Comparison of ENCODE assay signal across 7 mouse cellular contexts in the genomic region with DNA sequence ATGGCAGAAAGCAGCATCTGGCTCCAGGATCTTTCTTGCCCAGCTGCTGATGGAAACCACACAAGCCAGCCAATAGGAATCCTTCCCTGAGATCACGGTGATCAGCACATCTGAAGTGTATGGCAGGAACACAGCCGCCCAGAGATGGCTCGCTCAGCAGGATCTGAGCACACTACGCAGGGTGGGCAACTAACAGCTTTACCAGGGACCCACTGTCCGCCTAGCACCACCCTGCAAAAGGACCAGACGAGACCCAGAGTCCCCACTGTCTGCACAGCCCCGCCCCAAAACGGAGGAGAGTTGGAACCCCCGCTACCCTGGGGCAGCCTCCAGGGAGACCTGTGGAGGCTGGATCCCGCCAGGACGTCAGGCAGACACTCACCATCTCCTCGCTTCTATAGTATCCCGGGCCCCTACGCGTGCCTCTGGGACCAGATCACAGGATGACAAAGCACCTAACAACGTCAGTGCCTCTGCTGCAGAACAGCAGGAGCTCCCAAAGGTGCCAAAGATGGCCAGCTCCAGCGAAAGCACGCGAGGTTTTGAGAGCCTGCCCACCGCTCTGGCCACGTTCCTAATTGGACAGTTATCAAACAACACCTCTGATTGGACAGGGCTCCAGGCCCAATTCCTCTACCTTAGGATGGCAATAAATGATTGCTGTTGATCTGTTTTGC. TPM values are rescaled to one million over a fixed set of nuclear protein-coding genes. Genes with fewer than 3 reads are reported as not detected.
DNase-seq lines count a peak whose midpoint lies in the region; ATAC-seq and TF ChIP-seq lines count a peak whose summit lies in the region.

A gene (minus strand): TSS at position 526 of the 677 bp plus-strand sequence.

- H3K27ac ChIP-seq in cerebellum, adult 2 months (ENCODE audit: insufficient read depth, low read length), result peak within 1 kb of the TSS; percentile 56
- H3K27ac ChIP-seq in forebrain, embryonic 16.5 days (ENCODE audit: low read length), result peak within 1 kb of the TSS; percentile 38
- no peak within 1 kb of the TSS for H3K27ac ChIP-seq in intestine, postnatal 0 days (ENCODE audit: low read depth, low read length)
- peak within 1 kb of the TSS; percentile 65 for H3K27ac ChIP-seq in limb, embryonic 10.5 days
- H3K27ac ChIP-seq in midbrain, embryonic 14.5 days (replicated peaks; ENCODE audit: low read depth, low read length), result peak within 1 kb of the TSS; percentile 85

- 2% methylated on average over 21 of the region's 21 CpGs for WGBS in cerebellum, adult 2 months
- WGBS in forebrain, embryonic 16.5 days, result under 1% methylated on average over 21 of the region's 21 CpGs
- WGBS in intestine, postnatal 0 days, result 5% methylated on average over 21 of the region's 21 CpGs
- WGBS in limb, embryonic 10.5 days, result 2% methylated on average over 21 of the region's 21 CpGs
- under 1% methylated on average over 21 of the region's 21 CpGs for WGBS in midbrain, embryonic 14.5 days

- peak within 1 kb of the TSS; percentile 92 for H3K4me3 ChIP-seq in cerebellum, adult 2 months (replicated peaks; ENCODE audit: insufficient read depth, low read depth, low read length)
- peak within 1 kb of the TSS; percentile 55 for H3K4me3 ChIP-seq in forebrain, embryonic 16.5 days (replicated peaks; ENCODE audit: low read length)
- H3K4me3 ChIP-seq in intestine, postnatal 0 days (ENCODE audit: low read depth, low read length), result peak within 1 kb of the TSS; percentile 29
- peak within 1 kb of the TSS; percentile 64 for H3K4me3 ChIP-seq in limb, embryonic 10.5 days
- peak within 1 kb of the TSS; percentile 58 for H3K4me3 ChIP-seq in midbrain, embryonic 14.5 days (replicated peaks; ENCODE audit: low read depth, low read length)

- peaks cover 3% of the 10 kb centered on the region; the same call in 1 of the 2 replicates for H3K4me1 ChIP-seq in cerebellum, adult 2 months (ENCODE audit: control insufficient read depth, insufficient read depth, low read length)
- peaks cover 10% of the 10 kb centered on the region for H3K4me1 ChIP-seq in forebrain, embryonic 16.5 days (replicated peaks; ENCODE audit: control insufficient read depth, insufficient read depth, low read length)
- H3K4me1 ChIP-seq in intestine, postnatal 0 days (replicated peaks; ENCODE audit: control insufficient read depth, insufficient read depth, low read length), result no peaks in the 10 kb centered on the region
- peaks cover 11% of the 10 kb centered on the region for H3K4me1 ChIP-seq in limb, embryonic 10.5 days
- H3K4me1 ChIP-seq in midbrain, embryonic 14.5 days (ENCODE audit: control insufficient read depth, insufficient read depth, low read length), result peaks cover 9% of the 10 kb centered on the region; the same call in 1 of the 2 replicates

- DNase-seq in adrenal gland, adult 8-10 months, result peak; percentile 34
- peak; percentile 87 to 88 for DNase-seq in cerebellum, adult 2 months
- peak; percentile 70 for DNase-seq in limb, embryonic 10.5 days (ENCODE audit: low spot score)
- peak; percentile 90 for DNase-seq in midbrain, embryonic 14.5 days
- DNase-seq in natural killer cell, adult 2 months (ENCODE audit: low spot score in 2 of 2), result no peak

- H3K4me2 ChIP-seq in forebrain, embryonic 16.5 days (ENCODE audit: low read length), result peak within 1 kb of the TSS; percentile 76
- H3K4me2 ChIP-seq in intestine, postnatal 0 days (replicated peaks; ENCODE audit: low read depth), result peak within 1 kb of the TSS; percentile 65
- H3K4me2 ChIP-seq in midbrain, embryonic 14.5 days (ENCODE audit: low read length), result peak within 1 kb of the TSS; percentile 53

- no peaks in the 10 kb centered on the region for H3K27me3 ChIP-seq in cerebellum, adult 2 months (ENCODE audit: control insufficient read depth, insufficient read depth, low read length)
- H3K27me3 ChIP-seq in forebrain, embryonic 16.5 days (replicated peaks; ENCODE audit: control insufficient read depth, insufficient read depth, low read length), result peaks cover 9% of the 10 kb centered on the region
- H3K27me3 ChIP-seq in intestine, postnatal 0 days (replicated peaks; ENCODE audit: control insufficient read depth, insufficient read depth, low read length), result 0 out of 2 replicates have a peak, but pooled peaks cover 5% of the 10 kb centered on the region
- H3K27me3 ChIP-seq in limb, embryonic 10.5 days (ENCODE audit: low read depth, poor library complexity, severe bottlenecking), result no peaks in the 10 kb centered on the region
- H3K27me3 ChIP-seq in midbrain, embryonic 14.5 days (ENCODE audit: control insufficient read depth, insufficient read depth, low read length), result no peaks in the 10 kb centered on the region

- H3K9ac ChIP-seq in forebrain, embryonic 16.5 days (replicated peaks; ENCODE audit: low read depth, low read length), result peak within 1 kb of the TSS; percentile 57
- H3K9ac ChIP-seq in intestine, postnatal 0 days (ENCODE audit: low read depth, low read length), result no peak within 1 kb of the TSS; the same call in 1 of the 2 replicates
- H3K9ac ChIP-seq in midbrain, embryonic 14.5 days (replicated peaks; ENCODE audit: low read length), result peak within 1 kb of the TSS; percentile 68

- TF ChIP-seq POLR2A in cerebellum, adult 2 months (IDR thresholded peaks at IDR 0.05; ENCODE audit: borderline replicate concordance, insufficient read depth, low read length), result peak; percentile 22; the same call in 1 of the 2 replicates

- no peaks in the 10 kb centered on the region for H3K9me3 ChIP-seq in forebrain, embryonic 16.5 days (ENCODE audit: control insufficient read depth, low read length)
- no peaks in the 10 kb centered on the region for H3K9me3 ChIP-seq in intestine, postnatal 0 days (ENCODE audit: control insufficient read depth)
- H3K9me3 ChIP-seq in limb, embryonic 10.5 days (replicated peaks), result no peaks in the 10 kb centered on the region
- H3K9me3 ChIP-seq in midbrain, embryonic 14.5 days (ENCODE audit: control insufficient read depth, low read length), result no peaks in the 10 kb centered on the region

- ATAC-seq in forebrain, embryonic 16.5 days, result peak; percentile 94
- ATAC-seq in intestine, postnatal 0 days, result peak; percentile 57
- peak; percentile 89 for ATAC-seq in midbrain, embryonic 14.5 days (ENCODE audit: low FRiP score, low TSS enrichment)

- TF ChIP-seq CTCF in cerebellum, adult 2 months (IDR thresholded peaks at IDR 0.05; ENCODE audit: borderline replicate concordance, insufficient read depth, low read depth, low read length), result no peak
- TF ChIP-seq CTCF in intestine, postnatal 0 days (IDR thresholded peaks at IDR 0.05; ENCODE audit: low read depth), result no peak

- H3K36me3 ChIP-seq in forebrain, embryonic 16.5 days (ENCODE audit: control insufficient read depth, insufficient read depth), result no peaks in the 10 kb centered on the region
- no peaks in the 10 kb centered on the region for H3K36me3 ChIP-seq in intestine, postnatal 0 days (ENCODE audit: control insufficient read depth, insufficient read depth)
- H3K36me3 ChIP-seq in limb, embryonic 10.5 days, result no peaks in the 10 kb centered on the region
- peaks cover 16% of the 10 kb centered on the region; the same call in 1 of the 2 replicates for H3K36me3 ChIP-seq in midbrain, embryonic 14.5 days (ENCODE audit: control insufficient read depth, insufficient read depth, low read length)

RNA-seq across cellular contexts. Expression of the gene that starts here (rescaled TPM):
- total RNA-seq in adrenal gland, adult 8-10 months (2022), result 1 to 10 TPM; 3.8 to 8.6 (median 5.7) TPM
- 13.2 and 14.5 TPM in 2 replicates for polyA plus RNA-seq in cerebellum, adult 2 months (2012; rRNA removed)
- polyA plus RNA-seq in forebrain, embryonic 16.5 days (2015; fragmentation: Nextera tagmentation; extraction: Ambion mirVana), result 9.5 and 15.3 TPM in 2 replicates
- polyA plus RNA-seq in intestine, postnatal 0 days (2015; fragmentation: Nextera tagmentation; extraction: Ambion mirVana), result 0.59 and 0.76 TPM in 2 replicates
- polyA plus RNA-seq in limb, embryonic 10.5 days (2016; fragmentation: Nextera tagmentation; extraction: Ambion mirVana), result 2.1 and 2.2 TPM in 2 replicates
- 25.4 and 34.5 TPM in 2 replicates for polyA plus RNA-seq in midbrain, embryonic 14.5 days (2014; fragmentation: Nextera tagmentation; extraction: Ambion mirVana)

Comparison
In these comparisons a context has a peak if more than half of its experiments do, and no peak if none do; other contexts are left out.
1. Peak in ATAC-seq, H3K4me3 ChIP-seq and H3K4me2 ChIP-seq in intestine, postnatal 0 days; RNA of the gene not detected or under 1 TPM.
2. DNase-seq: peak in adrenal gland, adult 8-10 months (single experiment), cerebellum, adult 2 months (2 of 2), limb, embryonic 10.5 days (single experiment) and midbrain, embryonic 14.5 days (single experiment); none in natural killer cell, adult 2 months (0 of 2).
3. H3K4me3 ChIP-seq: peak in every context shown above with its lines; median percentile 92 in cerebellum, adult 2 months; 64 in limb, embryonic 10.5 days; 58 in midbrain, embryonic 14.5 days; 55 in forebrain, embryonic 16.5 days; 29 in intestine, postnatal 0 days.
4. Peak in every context shown above with its lines, with median percentiles within 50 percentile points of each other: ATAC-seq and H3K4me2 ChIP-seq.